Mouse (Mus musculus) limb, embryonic 12.5 days (tissue): ENCODE data around the gene Golga5. TPM values are rescaled to one million over a fixed set of nuclear protein-coding genes. Genes with fewer than 3 reads are reported as not detected.

Source experiments
- ATAC-seq: fragments of 200-750 bp; cut with Nextera tagmentation; 2 replicates; pipeline ENCODE4 v1.8.0; 2017; ENCODE audit warnings: low read depth, moderate TSS enrichment; ENCODE audit not compliant: insufficient number of reproducible peaks, insufficient read depth, low FRiP score, low TSS enrichment
- H3K27ac ChIP-seq: fragments of 300-500 bp; sonication (generic); 2 replicates; pipeline ENCODE4 v1.5.1; 2016; ENCODE audit warnings: mild to moderate bottlenecking, moderate library complexity
- H3K27me3 ChIP-seq: fragments of 300-500 bp; sonication (generic); 2 replicates; pipeline ENCODE4 v1.6.1; 2016; ENCODE audit warnings: mild to moderate bottlenecking, moderate library complexity
- H3K36me3 ChIP-seq: fragments of 300-500 bp; sonication (generic); 2 replicates; pipeline ENCODE4 v1.6.1; 2016; ENCODE audit warnings: mild to moderate bottlenecking, moderate library complexity
- H3K4me1 ChIP-seq: fragments of 300-500 bp; sonication (generic); replicated peaks from 2 replicates; pipeline ENCODE4 v1.6.1; 2016
- H3K4me2 ChIP-seq: fragments of 300-500 bp; sonication (generic); 2 replicates; pipeline ENCODE4 v1.6.1; 2016; ENCODE audit warnings: mild to moderate bottlenecking, moderate library complexity
- H3K4me3 ChIP-seq: fragments of 300-500 bp; sonication (generic); replicated peaks from 2 replicates; pipeline ENCODE4 v1.5.1; 2016; ENCODE audit warnings: mild to moderate bottlenecking
- H3K9ac ChIP-seq: fragments of 300-500 bp; sonication (generic); replicated peaks from 2 replicates; pipeline ENCODE4 v1.6.1; 2016; ENCODE audit warnings: mild to moderate bottlenecking, moderate library complexity
- H3K9me3 ChIP-seq: fragments of 300-500 bp; sonication (generic); 2 replicates; pipeline ENCODE4 v1.6.1; 2016; ENCODE audit warnings: mild to moderate bottlenecking, moderate library complexity
- WGBS: fragments of 180-500 bp; shearing (Covaris S2); methylation state at CpG from one replicate; pipeline ENCODE4 v1.1.7; 2016; 5-methylcytosine and 5-hydroxymethylcytosine counted together
- polyA plus RNA-seq: library from polyadenylated mRNA; unstranded; fragments of >200 nt; fragmentation: Nextera tagmentation; extraction: Ambion mirVana; gene quantifications from 2 replicates; pipeline ENCODE4 v1.2.1, GENCODE M21; 2016

The Golga5 gene
- polyA plus RNA-seq: 37.5 and 37.6 TPM in 2 replicates

GRCm38 (mm10) chr12:102468894-102469764, at the start of gene Golga5:
TSS of gene Golga5 (plus strand) at chr12:102469135.
- H3K4me3 ChIP-seq: peak within 1 kb of the TSS; percentile 93
- peak within 1 kb of the TSS; percentile 79 for H3K9ac ChIP-seq
- ATAC-seq: peak; percentile 99
- H3K9me3 ChIP-seq: no peaks in the 10 kb centered on the region
- peaks cover 7% of the 10 kb centered on the region for H3K4me1 ChIP-seq
- peak within 1 kb of the TSS; percentile 66 for H3K27ac ChIP-seq
- H3K27me3 ChIP-seq: no peaks in the 10 kb centered on the region
- peaks cover 21% of the 10 kb centered on the region for H3K36me3 ChIP-seq
- peak within 1 kb of the TSS; percentile 77 for H3K4me2 ChIP-seq
- under 1% methylated on average over 86 of the region's 86 CpGs for WGBS

GRCm38 (mm10) chr12:102419544-102419943, 49.4 kb upstream of the Golga5 start:
- Histone ChIP-seq H3K36me3 (peaks cover 24% of the 10 kb centered on the region), H3K4me1 (0 out of 2 replicates have a peak, but pooled peaks cover 3% of the 10 kb centered on the region), H3K27me3 (no peaks in the 10 kb centered on the region), H3K9ac (no peak overlapping the region), H3K9me3 (no peaks in the 10 kb centered on the region), H3K27ac (no peak overlapping the region), H3K4me2 (no peak overlapping the region), H3K4me3 (no peak overlapping the region)
- ATAC-seq: no peak
- WGBS: 73% methylated on average over 3 of the region's 3 CpGs

GRCm38 (mm10) chr12:102420168-102420890, 48.6 kb upstream of the Golga5 start:
- Histone ChIP-seq H3K4me1 (0 out of 2 replicates have a peak, but pooled peaks cover 3% of the 10 kb centered on the region), H3K27ac (no peak overlapping the region), H3K36me3 (peaks cover 24% of the 10 kb centered on the region), H3K9me3 (no peaks in the 10 kb centered on the region), H3K4me3 (no peak overlapping the region), H3K27me3 (no peaks in the 10 kb centered on the region), H3K4me2 (no peak overlapping the region), H3K9ac (no peak overlapping the region)
- 91% methylated on average over 10 of the region's 10 CpGs for WGBS
- ATAC-seq: no peak

- Histone ChIP-seq H3K4me3 (no peak overlapping the region), H3K27ac (no peak overlapping the region), H3K4me1 (no peaks in the 10 kb centered on the region), H3K4me2 (no peak overlapping the region), H3K36me3 (peaks cover 30% of the 10 kb centered on the region), H3K27me3 (no peaks in the 10 kb centered on the region), H3K9ac (no peak overlapping the region), H3K9me3 (peaks cover 6% of the 10 kb centered on the region; the same call in 1 of the 2 replicates)
- WGBS: 82% methylated on average over 6 of the region's 6 CpGs
- ATAC-seq: no peak
Measured at GRCm38 (mm10) chr12:102422065-102422464, 46.9 kb upstream of the Golga5 start.

- Histone ChIP-seq H3K36me3 (peaks cover 30% of the 10 kb centered on the region), H3K4me3 (no peak overlapping the region), H3K4me2 (no peak overlapping the region), H3K4me1 (no peaks in the 10 kb centered on the region), H3K27ac (no peak overlapping the region), H3K27me3 (no peaks in the 10 kb centered on the region), H3K9me3 (peaks cover 6% of the 10 kb centered on the region; the same call in 1 of the 2 replicates), H3K9ac (no peak overlapping the region)
- WGBS: 88% methylated on average over 11 of the region's 11 CpGs
- no peak for ATAC-seq
Measured at GRCm38 (mm10) chr12:102422623-102423320, 46.2 kb upstream of the Golga5 start.

GRCm38 (mm10) chr12:102423625-102424024, 45.3 kb upstream of the Golga5 start:
- Histone ChIP-seq H3K9me3 (peaks cover 6% of the 10 kb centered on the region; the same call in 1 of the 2 replicates), H3K4me1 (no peaks in the 10 kb centered on the region), H3K4me3 (no peak overlapping the region), H3K4me2 (no peak overlapping the region), H3K27me3 (no peaks in the 10 kb centered on the region), H3K9ac (no peak overlapping the region), H3K36me3 (peaks cover 30% of the 10 kb centered on the region), H3K27ac (no peak overlapping the region)
- no peak for ATAC-seq
- 92% methylated on average over 8 of the region's 8 CpGs for WGBS

GRCm38 (mm10) chr12:102424456-102424855, 44.5 kb upstream of the Golga5 start:
- H3K27ac ChIP-seq: no peak overlapping the region; the same call in 1 of the 2 replicates
- H3K36me3 ChIP-seq: peaks cover 30% of the 10 kb centered on the region
- no peaks in the 10 kb centered on the region for H3K27me3 ChIP-seq
- no peak overlapping the region for H3K4me3 ChIP-seq
- no peaks in the 10 kb centered on the region for H3K4me1 ChIP-seq
- 76% methylated on average over 2 of the region's 2 CpGs for WGBS
- ATAC-seq: no peak
- H3K9ac ChIP-seq: no peak overlapping the region
- peaks cover 6% of the 10 kb centered on the region; the same call in 1 of the 2 replicates for H3K9me3 ChIP-seq
- no peak overlapping the region for H3K4me2 ChIP-seq

GRCm38 (mm10) chr12:102425048-102425578, 43.8 kb upstream of the Golga5 start:
- H3K36me3 ChIP-seq: peaks cover 30% of the 10 kb centered on the region
- no peaks in the 10 kb centered on the region for H3K27me3 ChIP-seq
- no peaks in the 10 kb centered on the region for H3K4me1 ChIP-seq
- no peak overlapping the region for H3K9ac ChIP-seq
- H3K4me2 ChIP-seq: no peak overlapping the region
- H3K27ac ChIP-seq: no peak overlapping the region
- 0 out of 2 replicates have a peak, but pooled peaks have one; percentile 52 for ATAC-seq
- 64% methylated on average over 4 of the region's 4 CpGs for WGBS
- H3K4me3 ChIP-seq: no peak overlapping the region
- H3K9me3 ChIP-seq: peaks cover 6% of the 10 kb centered on the region; the same call in 1 of the 2 replicates

GRCm38 (mm10) chr12:102426285-102426684, 42.6 kb upstream of the Golga5 start:
- Histone ChIP-seq H3K9me3 (peaks cover 6% of the 10 kb centered on the region; the same call in 1 of the 2 replicates), H3K4me2 (no peak overlapping the region), H3K4me3 (no peak overlapping the region), H3K4me1 (no peaks in the 10 kb centered on the region), H3K27ac (no peak overlapping the region), H3K9ac (no peak overlapping the region), H3K27me3 (no peaks in the 10 kb centered on the region), H3K36me3 (peaks cover 28% of the 10 kb centered on the region)
- 93% methylated on average over 7 of the region's 7 CpGs for WGBS
- 0 out of 2 replicates have a peak, but pooled peaks have one; percentile 20 for ATAC-seq

GRCm38 (mm10) chr12:102429656-102430055, 39.3 kb upstream of the Golga5 start:
- H3K4me2 ChIP-seq: no peak overlapping the region
- WGBS: 95% methylated on average over 5 of the region's 5 CpGs
- peaks cover 5% of the 10 kb centered on the region for H3K36me3 ChIP-seq
- H3K27me3 ChIP-seq: no peaks in the 10 kb centered on the region
- H3K27ac ChIP-seq: no peak overlapping the region
- H3K4me3 ChIP-seq: no peak overlapping the region
- H3K9ac ChIP-seq: no peak overlapping the region
- no peak for ATAC-seq
- no peaks in the 10 kb centered on the region for H3K4me1 ChIP-seq
- H3K9me3 ChIP-seq: peaks cover 6% of the 10 kb centered on the region; the same call in 1 of the 2 replicates
